Mouse (Mus musculus) hindbrain, embryonic 15.5 days (tissue): ENCODE data around the gene 2810408A11Rik. TPM values are rescaled to one million over a fixed set of nuclear protein-coding genes. Genes with fewer than 3 reads are reported as not detected.

Experiments used
- ATAC-seq: fragments of 200-750 bp; cut with Nextera tagmentation; 2 replicates; pipeline ENCODE4 v1.8.0; 2017; ENCODE audit warnings: low read depth, moderate number of reproducible peaks, moderate TSS enrichment; ENCODE audit not compliant: low FRiP score
- H3K27ac ChIP-seq: fragments of 300-500 bp; sonication (generic); replicated peaks from 2 replicates; pipeline ENCODE4 v1.5.1; 2015; ENCODE audit warnings: mild to moderate bottlenecking, inconsistent platforms
- H3K27me3 ChIP-seq: fragments of 300-500 bp; sonication (generic); 2 replicates; pipeline ENCODE4 v1.6.1; 2015; ENCODE audit warnings: control low read depth, inconsistent platforms
- H3K36me3 ChIP-seq: fragments of 300-500 bp; sonication (generic); 2 replicates; pipeline ENCODE4 v1.6.1; 2015; ENCODE audit warnings: control low read depth, inconsistent platforms
- H3K4me1 ChIP-seq: fragments of 300-500 bp; sonication (generic); replicated peaks from 2 replicates; pipeline ENCODE4 v1.6.1; 2015; ENCODE audit warnings: control low read depth, inconsistent platforms
- H3K4me2 ChIP-seq: fragments of 300-500 bp; sonication (generic); 2 replicates; pipeline ENCODE4 v1.6.1; 2015; ENCODE audit warnings: moderate library complexity, mild to moderate bottlenecking, inconsistent platforms
- H3K4me3 ChIP-seq: fragments of 300-500 bp; sonication (generic); 2 replicates; pipeline ENCODE4 v1.5.1; 2015; ENCODE audit warnings: mild to moderate bottlenecking, inconsistent platforms
- H3K9ac ChIP-seq: fragments of 300-500 bp; sonication (generic); 2 replicates; pipeline ENCODE4 v1.6.1; 2015; ENCODE audit warnings: inconsistent platforms
- H3K9me3 ChIP-seq: fragments of 300-500 bp; sonication (generic); 2 replicates; pipeline ENCODE4 v1.6.1; 2016; ENCODE audit warnings: control low read depth, inconsistent platforms
- WGBS: fragments of 180-500 bp; shearing (Covaris S2); methylation state at CpG from one replicate; pipeline ENCODE4 v1.1.7; 2015; 5-methylcytosine and 5-hydroxymethylcytosine counted together
- polyA plus RNA-seq: library from polyadenylated mRNA; unstranded; fragments of >200 nt; fragmentation: Nextera tagmentation; extraction: Ambion mirVana; gene quantifications from 2 replicates; pipeline ENCODE4 v1.2.1, GENCODE M21; 2015

Gene 2810408A11Rik
- polyA plus RNA-seq, 1 experiment from 2014 or later: 8.8 TPM

DNA sequence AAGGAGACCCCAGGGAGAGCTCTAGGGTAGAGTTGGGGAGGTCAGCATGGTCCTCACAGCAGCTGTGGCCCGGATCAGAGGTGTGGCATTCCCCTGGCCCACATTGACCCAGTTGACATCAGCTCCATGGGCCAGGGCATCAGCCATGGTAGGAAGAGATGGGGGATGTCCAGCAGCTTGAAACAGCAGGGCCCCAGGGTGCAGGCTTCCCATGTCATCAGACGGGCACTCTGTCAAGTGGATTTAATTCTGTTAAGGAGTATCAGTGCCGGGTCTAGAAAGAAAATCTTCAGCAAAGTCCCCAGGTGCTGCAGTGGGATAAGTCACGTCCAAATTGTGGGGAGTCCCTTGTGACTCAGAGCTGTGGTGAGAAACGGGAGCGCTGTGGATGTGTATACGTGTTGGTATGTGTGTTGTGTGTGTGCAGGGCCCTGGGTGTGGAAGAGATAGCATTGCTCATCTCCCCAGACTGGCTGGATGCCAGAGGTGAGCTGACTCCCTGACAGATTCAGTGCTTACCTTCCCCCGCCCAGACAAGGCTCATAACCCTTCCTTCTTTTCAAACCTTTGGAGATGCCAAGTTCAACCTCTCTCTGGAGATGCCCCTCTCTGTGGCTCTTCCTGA lies 17.1 kb downstream of the 2810408A11Rik start:
- H3K27me3 ChIP-seq: peaks cover 9% of the 10 kb centered on the region; the same call in 1 of the 2 replicates
- no peak for ATAC-seq
- no peak overlapping the region for H3K27ac ChIP-seq
- no peaks in the 10 kb centered on the region for H3K9me3 ChIP-seq
- 90% methylated on average over 8 of the region's 8 CpGs for WGBS
- H3K4me2 ChIP-seq: no peak overlapping the region
- no peaks in the 10 kb centered on the region for H3K36me3 ChIP-seq
- H3K4me1 ChIP-seq: peaks cover 19% of the 10 kb centered on the region; the same call in 1 of the 2 replicates
- no peak overlapping the region for H3K4me3 ChIP-seq
- no peak overlapping the region for H3K9ac ChIP-seq

DNA sequence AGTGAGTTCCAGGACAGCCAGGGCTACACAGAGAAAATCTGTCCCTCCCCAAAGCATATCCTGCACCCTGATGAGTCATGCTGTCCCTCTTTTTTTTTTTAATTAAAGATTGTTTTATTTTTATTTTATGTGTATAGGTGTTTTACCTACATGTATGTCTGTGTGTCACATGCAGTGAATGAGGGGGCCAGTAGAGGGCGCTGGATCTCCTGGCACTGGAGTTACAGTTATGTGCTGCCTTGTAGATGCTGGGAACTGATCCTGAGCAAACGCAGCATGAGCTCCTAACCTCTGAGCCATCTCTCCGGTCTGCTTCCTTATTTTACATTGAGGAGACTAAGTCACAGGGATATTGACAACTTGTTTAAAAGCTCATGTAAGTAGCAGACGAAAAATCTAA lies 17.7 kb downstream of the 2810408A11Rik start:
- WGBS: 62% methylated on average over 4 of the region's 4 CpGs
- ATAC-seq: no peak
- Histone ChIP-seq H3K9ac (no peak overlapping the region), H3K36me3 (no peaks in the 10 kb centered on the region), H3K27me3 (peaks cover 9% of the 10 kb centered on the region; the same call in 1 of the 2 replicates), H3K27ac (no peak overlapping the region), H3K4me2 (no peak overlapping the region), H3K4me1 (peaks cover 19% of the 10 kb centered on the region; the same call in 1 of the 2 replicates), H3K4me3 (no peak overlapping the region), H3K9me3 (no peaks in the 10 kb centered on the region)

DNA sequence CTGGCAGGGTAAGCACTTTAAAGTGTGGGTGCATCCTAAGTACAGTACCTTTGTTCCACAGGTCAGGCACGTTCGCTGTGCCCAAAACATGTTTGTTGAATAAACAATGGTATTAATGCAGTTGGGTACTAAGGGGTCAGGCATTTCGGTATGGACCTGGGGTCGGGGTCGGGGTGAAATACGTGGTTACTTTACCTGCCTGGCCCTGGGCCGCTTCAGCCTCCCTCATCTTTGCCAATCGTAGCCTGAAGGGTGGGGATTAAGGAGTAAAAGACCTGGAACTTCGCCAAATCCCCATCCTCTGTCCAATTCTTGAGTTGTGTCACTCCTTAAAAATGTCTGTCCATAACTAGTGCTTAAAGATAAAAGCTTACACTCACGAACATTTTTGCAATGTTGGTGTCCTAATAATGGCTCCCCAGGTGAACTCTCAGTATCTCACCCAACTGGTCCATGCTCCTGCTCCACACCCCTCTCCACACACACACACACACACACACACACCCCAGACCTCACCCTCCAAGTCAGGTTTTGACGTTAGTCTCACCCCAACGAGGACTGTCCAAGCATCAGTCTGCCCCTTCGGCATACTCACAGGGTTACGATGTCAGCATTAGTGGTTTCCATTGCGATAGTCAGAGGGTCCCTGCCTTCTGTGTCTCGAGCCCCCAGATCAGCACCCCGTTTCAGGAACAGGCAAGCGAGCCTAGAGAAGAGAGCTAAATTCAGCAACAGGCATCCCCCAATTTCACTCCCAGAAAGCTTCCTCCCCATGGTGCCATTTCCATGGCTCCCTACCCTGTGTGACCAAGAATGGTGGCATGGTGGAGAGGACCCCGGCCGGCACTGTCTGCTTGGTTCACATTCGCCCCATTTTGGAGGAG lies 18.8 kb downstream of the 2810408A11Rik start:
- Histone ChIP-seq H3K27ac (no peak overlapping the region), H3K4me1 (peaks cover 22% of the 10 kb centered on the region; the same call in 1 of the 2 replicates), H3K9me3 (no peaks in the 10 kb centered on the region), H3K9ac (no peak overlapping the region), H3K4me2 (peak overlapping the region; percentile 63), H3K4me3 (peak overlapping the region; percentile 38), H3K36me3 (no peaks in the 10 kb centered on the region), H3K27me3 (peaks cover 9% of the 10 kb centered on the region; the same call in 1 of the 2 replicates)
- WGBS: 62% methylated on average over 21 of the region's 21 CpGs
- no peak for ATAC-seq

DNA sequence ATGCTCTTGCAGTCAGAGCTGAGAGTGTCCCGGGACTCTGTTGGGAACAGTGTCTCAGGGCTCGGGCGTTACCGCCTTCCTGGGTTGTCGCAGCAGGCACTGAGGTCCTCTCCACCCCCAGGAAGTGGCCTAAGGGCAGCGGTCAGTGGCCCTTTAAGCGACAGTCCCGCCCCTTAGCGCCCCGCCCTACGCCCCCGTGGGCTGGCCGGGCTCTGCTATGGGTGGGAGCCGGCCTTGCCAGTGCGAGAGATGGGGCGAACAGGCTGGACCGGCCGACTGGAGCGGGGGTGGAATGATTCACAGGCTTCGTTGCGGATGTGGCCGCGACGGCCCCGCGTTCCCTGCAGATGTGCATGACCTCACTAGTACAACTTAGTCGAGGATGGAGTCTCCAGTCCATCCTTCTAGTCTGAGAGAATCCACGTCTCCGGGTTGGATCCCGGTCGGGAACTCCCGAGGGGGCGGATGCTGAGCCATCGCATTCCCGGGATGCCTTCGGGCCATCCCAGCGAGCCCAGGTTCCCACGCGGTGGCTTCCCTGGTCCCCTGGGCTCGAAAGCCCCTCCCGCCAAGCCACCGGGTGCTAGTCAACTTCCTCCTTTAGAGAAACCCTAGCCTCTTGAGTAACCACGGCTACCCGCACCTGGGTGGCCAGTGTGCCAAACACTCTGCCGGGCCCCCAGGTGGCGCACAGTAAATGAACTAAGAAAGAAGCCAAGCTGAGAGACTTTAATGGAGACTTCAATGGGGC lies 19.8 kb downstream of the 2810408A11Rik start, which contains the start of gene Kctd11:
Gene Kctd11, minus strand, starts transcription at position 554 of the 751 bp plus-strand sequence.
- H3K36me3 ChIP-seq: no peaks in the 10 kb centered on the region
- WGBS: 1% methylated on average over 41 of the region's 46 CpGs
- peaks cover 24% of the 10 kb centered on the region; the same call in 1 of the 2 replicates for H3K4me1 ChIP-seq

DNA sequence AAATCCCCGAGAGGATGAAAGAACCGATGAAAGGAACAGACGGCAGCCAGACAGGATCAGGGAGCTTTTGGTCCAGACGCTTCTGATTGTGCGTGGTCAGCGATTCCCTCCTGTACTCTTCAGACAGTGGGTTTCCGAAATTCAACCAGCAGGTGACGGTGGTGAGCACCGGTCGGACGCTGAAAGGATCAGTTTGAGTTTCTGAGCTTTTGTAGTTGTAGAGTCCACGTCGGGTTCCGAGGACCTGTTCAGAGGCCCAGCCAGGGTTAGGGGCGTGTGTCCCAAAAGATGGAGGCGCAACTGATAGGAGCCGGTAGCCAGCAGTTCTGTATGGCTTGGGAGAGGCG lies 20.3 kb downstream of the 2810408A11Rik start:
- 0 out of 2 replicates have a peak overlapping the region, but pooled peaks have one; percentile 9 for H3K9ac ChIP-seq
- H3K9me3 ChIP-seq: no peaks in the 10 kb centered on the region
- H3K4me1 ChIP-seq: peaks cover 24% of the 10 kb centered on the region; the same call in 1 of the 2 replicates
- peak overlapping the region; percentile 31 for H3K27ac ChIP-seq
- peak; percentile 53 for ATAC-seq
- no peaks in the 10 kb centered on the region for H3K36me3 ChIP-seq
- H3K27me3 ChIP-seq: peaks cover 9% of the 10 kb centered on the region; the same call in 1 of the 2 replicates
- H3K4me2 ChIP-seq: peak overlapping the region; percentile 63
- H3K4me3 ChIP-seq: peak overlapping the region; percentile 38
- WGBS: under 1% methylated on average over 18 of the region's 18 CpGs

More for the DNA sequence above, 19.8 kb downstream of the 2810408A11Rik start, which contains the start of gene Kctd11:
- Histone ChIP-seq H3K27ac (peak within 1 kb of the TSS; percentile 31), H3K9ac (0 out of 2 replicates have a peak within 1 kb of the TSS, but pooled peaks have one; percentile 9), H3K27me3 (peaks cover 9% of the 10 kb centered on the region; the same call in 1 of the 2 replicates), H3K9me3 (no peaks in the 10 kb centered on the region), H3K4me2 (peak within 1 kb of the TSS; percentile 63), H3K4me3 (peak within 1 kb of the TSS; percentile 38)
- peak; percentile 84 for ATAC-seq

DNA sequence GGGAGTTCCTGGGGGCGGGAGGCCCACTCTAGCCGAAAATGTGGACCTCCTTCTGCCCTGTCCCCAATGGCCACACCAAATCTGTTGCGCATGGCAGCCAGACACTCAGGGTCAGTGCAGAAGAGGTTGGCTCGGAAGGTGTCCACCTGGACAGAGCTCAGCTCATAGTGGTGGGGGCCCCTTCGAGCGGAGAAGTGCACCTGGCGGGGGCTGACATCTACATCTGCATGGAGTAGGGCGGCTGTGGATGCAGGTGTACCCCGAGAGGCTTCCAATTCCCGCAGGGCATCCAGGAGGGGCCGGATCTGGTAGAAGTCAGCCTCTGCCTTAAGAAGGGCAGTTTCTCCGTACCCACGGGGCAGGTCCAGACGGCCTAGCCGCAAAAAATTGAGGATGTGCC lies 21.1 kb downstream of the 2810408A11Rik start:
- H3K4me3 ChIP-seq: peak overlapping the region; percentile 38
- 56% methylated on average over 15 of the region's 15 CpGs for WGBS
- H3K4me2 ChIP-seq: peak overlapping the region; percentile 63
- H3K4me1 ChIP-seq: peaks cover 24% of the 10 kb centered on the region; the same call in 1 of the 2 replicates
- no peak overlapping the region for H3K9ac ChIP-seq
- no peaks in the 10 kb centered on the region for H3K36me3 ChIP-seq
- H3K27me3 ChIP-seq: peaks cover 9% of the 10 kb centered on the region; the same call in 1 of the 2 replicates
- H3K9me3 ChIP-seq: no peaks in the 10 kb centered on the region
- ATAC-seq: no peak
- no peak overlapping the region for H3K27ac ChIP-seq

DNA sequence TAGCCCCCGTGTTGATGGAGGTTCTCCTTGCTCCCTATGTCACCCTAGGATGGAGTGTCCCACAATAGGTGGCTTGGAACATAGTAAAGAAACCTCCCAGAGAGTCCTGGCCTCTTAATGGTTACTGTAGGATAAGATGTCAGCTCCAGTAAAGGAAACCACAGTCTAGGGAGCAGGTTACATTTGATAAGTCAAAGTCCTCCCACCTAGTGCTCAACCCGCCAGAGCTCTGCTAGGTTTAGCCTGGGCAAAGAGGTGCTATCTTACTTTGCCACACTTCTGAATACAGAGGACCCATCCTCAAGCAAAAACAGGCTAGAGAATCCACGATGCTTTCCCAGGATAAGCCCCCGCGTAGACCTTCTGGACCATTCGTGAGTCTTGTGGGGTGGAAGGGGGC lies 21.8 kb downstream of the 2810408A11Rik start:
- H3K9me3 ChIP-seq: no peaks in the 10 kb centered on the region
- no peak overlapping the region for H3K9ac ChIP-seq
- H3K4me1 ChIP-seq: peaks cover 24% of the 10 kb centered on the region; the same call in 1 of the 2 replicates
- 94% methylated on average over 6 of the region's 6 CpGs for WGBS
- ATAC-seq: no peak
- H3K4me3 ChIP-seq: no peak overlapping the region
- H3K27me3 ChIP-seq: peaks cover 9% of the 10 kb centered on the region; the same call in 1 of the 2 replicates
- 0 out of 2 replicates have a peak overlapping the region, but pooled peaks have one; percentile 63 for H3K4me2 ChIP-seq
- H3K27ac ChIP-seq: no peak overlapping the region
- H3K36me3 ChIP-seq: no peaks in the 10 kb centered on the region

DNA sequence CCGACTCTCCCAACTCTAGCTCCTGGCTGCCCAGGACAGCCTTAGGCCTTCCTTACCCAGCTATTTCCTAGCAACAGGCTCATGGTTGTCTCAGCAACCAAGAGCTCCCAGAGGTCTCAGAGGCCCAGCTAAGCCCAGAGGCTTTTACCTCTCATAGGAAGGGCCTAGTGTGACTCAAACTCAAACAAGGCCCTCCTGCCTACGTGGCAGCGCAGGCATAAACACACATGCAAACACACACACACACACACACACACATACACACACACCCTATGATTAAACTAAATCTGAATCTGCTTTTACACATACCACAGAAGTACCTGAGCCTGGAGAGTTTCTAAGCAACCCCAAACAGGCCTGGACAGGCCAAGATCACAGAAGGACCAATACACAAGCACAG lies 22.4 kb downstream of the 2810408A11Rik start:
- 59% methylated on average over 3 of the region's 3 CpGs for WGBS
- Histone ChIP-seq H3K4me2 (no peak overlapping the region), H3K4me3 (no peak overlapping the region), H3K4me1 (peaks cover 24% of the 10 kb centered on the region; the same call in 1 of the 2 replicates), H3K27me3 (peaks cover 9% of the 10 kb centered on the region; the same call in 1 of the 2 replicates), H3K27ac (no peak overlapping the region), H3K36me3 (no peaks in the 10 kb centered on the region), H3K9me3 (no peaks in the 10 kb centered on the region), H3K9ac (no peak overlapping the region)
- no peak for ATAC-seq

DNA sequence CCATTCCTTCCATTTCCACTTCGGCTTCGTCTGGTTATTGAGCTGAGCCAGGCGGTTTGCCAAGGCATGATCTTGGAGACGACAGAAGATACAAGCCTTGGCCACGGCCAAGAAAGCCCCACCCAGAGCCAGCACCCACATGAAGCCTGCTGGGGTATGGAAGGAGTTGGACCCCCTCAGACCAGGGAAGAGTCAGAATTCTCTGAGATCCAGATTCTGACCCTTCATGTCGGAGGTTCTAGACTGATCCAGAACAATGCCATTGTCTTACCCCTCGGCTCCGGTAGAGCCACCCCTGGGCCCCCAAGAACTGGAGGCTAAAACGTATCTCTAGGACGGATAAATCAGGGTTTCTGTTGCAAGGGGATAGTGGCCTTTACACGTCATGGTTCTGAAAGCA lies 22.9 kb downstream of the 2810408A11Rik start, which contains the start of gene Tmem95:
Gene Tmem95, minus strand, starts transcription at position 141 of the 400 bp plus-strand sequence.
- no peak within 1 kb of the TSS for H3K9ac ChIP-seq
- H3K4me3 ChIP-seq: no peak within 1 kb of the TSS
- H3K9me3 ChIP-seq: no peaks in the 10 kb centered on the region
- no peak within 1 kb of the TSS for H3K27ac ChIP-seq
- 88% methylated on average over 11 of the region's 11 CpGs for WGBS
- ATAC-seq: no peak
- H3K36me3 ChIP-seq: no peaks in the 10 kb centered on the region
- H3K4me1 ChIP-seq: peaks cover 24% of the 10 kb centered on the region; the same call in 1 of the 2 replicates
- peaks cover 9% of the 10 kb centered on the region; the same call in 1 of the 2 replicates for H3K27me3 ChIP-seq
- peak within 1 kb of the TSS; percentile 29 for H3K4me2 ChIP-seq

DNA sequence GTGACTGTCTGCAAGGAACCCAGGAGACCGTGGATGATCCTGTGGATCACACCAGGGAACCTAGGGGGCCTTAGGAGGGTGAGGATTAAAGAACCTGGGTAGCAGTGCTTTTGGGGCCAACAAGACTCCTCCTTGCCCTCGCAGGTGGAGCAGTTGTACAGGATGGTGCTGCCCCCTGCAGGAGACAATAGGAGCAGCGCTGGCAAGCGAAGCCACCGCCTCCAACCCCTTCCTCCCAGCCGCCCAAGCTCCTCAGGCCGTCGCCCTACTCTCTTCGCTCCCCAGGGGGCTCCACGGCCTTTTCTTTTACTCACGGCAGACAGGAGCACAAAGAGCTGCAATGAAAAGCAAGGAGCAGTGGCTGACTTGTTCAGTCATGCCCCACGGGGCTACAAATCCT lies 23.9 kb downstream of the 2810408A11Rik start:
- no peaks in the 10 kb centered on the region for H3K9me3 ChIP-seq
- ATAC-seq: no peak
- no peak overlapping the region for H3K27ac ChIP-seq
- no peak overlapping the region for H3K4me3 ChIP-seq
- peaks cover 24% of the 10 kb centered on the region; the same call in 1 of the 2 replicates for H3K4me1 ChIP-seq
- peaks cover 6% of the 10 kb centered on the region; the same call in 1 of the 2 replicates for H3K27me3 ChIP-seq
- H3K36me3 ChIP-seq: no peaks in the 10 kb centered on the region
- peak overlapping the region; percentile 29 for H3K4me2 ChIP-seq
- no peak overlapping the region for H3K9ac ChIP-seq
- 3% methylated on average over 12 of the region's 12 CpGs for WGBS

DNA sequence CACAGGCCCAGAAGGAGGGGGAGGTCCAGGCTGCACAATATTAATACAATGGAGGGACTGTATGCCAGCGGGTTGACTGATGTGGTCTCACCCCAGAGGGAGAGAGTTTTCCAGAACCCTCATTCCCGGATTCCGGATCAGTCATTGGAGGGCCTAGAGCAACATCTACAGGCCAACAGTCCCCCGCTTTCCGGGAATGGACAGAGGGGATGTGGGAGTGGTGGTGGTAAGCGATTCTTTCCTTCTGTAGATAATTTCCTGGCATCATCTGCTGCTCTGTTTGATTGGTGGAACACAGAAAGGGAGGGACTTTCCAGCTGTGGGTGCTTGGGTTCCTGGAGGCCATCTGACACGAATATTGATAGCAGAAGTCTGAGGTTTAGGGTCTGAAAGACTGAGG lies 24.6 kb downstream of the 2810408A11Rik start:
- Histone ChIP-seq H3K27me3 (0 out of 2 replicates have a peak, but pooled peaks cover 5% of the 10 kb centered on the region), H3K4me3 (no peak overlapping the region), H3K4me2 (no peak overlapping the region), H3K9me3 (no peaks in the 10 kb centered on the region), H3K36me3 (no peaks in the 10 kb centered on the region), H3K4me1 (peaks cover 18% of the 10 kb centered on the region; the same call in 1 of the 2 replicates), H3K9ac (no peak overlapping the region), H3K27ac (no peak overlapping the region)
- 66% methylated on average over 7 of the region's 7 CpGs for WGBS
- ATAC-seq: no peak
